Comparison of ENCODE assay signal across 10 mouse cellular contexts in genomic region chr3:9461660-9462059, GRCm38 (mm10).
DNase-seq lines count a peak whose midpoint lies in the region; ATAC-seq lines count a peak whose summit lies in the region.
"Had no signal": no experiment of that assay in that cellular context is flagged by ENCODE, and none has a peak within 500 bp of the region (broad histone marks: within the 10 kb centered on the region; RNA-seq: fewer than 3 reads in every experiment).

No protein-coding gene starts in this region.

- no peaks in the 10 kb centered on the region for H3K36me3 ChIP-seq in kidney, embryonic 14.5 days (ENCODE audit: control insufficient read depth, insufficient read depth, low read length)

- DNase-seq in kidney, postnatal 14 days: peak; percentile 10
- peak; percentile 21 for DNase-seq in fat pad, adult 2 months (ENCODE audit: extremely low read depth, low read depth, low spot score)
- DNase-seq in heart, adult 11 months: peak; percentile 95
- DNase-seq in layer of hippocampus, postnatal 14 days (ENCODE audit: low spot score in 2 of 2): peak; percentile 19 to 41
- DNase-seq in frontal cortex, postnatal 10 days (ENCODE audit: low spot score in 2 of 2): no peak
- DNase-seq: right cerebral cortex, postnatal 25 days; thymus, postnatal 4 days had no signal

- no peak overlapping the region for H3K9ac ChIP-seq in kidney, embryonic 14.5 days (ENCODE audit: low read depth, low read length)
- H3K9ac ChIP-seq: limb, embryonic 12.5 days had no signal

- H3K9me3 ChIP-seq in kidney, embryonic 14.5 days (ENCODE audit: control insufficient read depth, low read length): no peaks in the 10 kb centered on the region
- H3K9me3 ChIP-seq: limb, embryonic 12.5 days had no signal

- no peak overlapping the region for H3K4me3 ChIP-seq in kidney, embryonic 14.5 days (ENCODE audit: low read length)
- H3K4me3 ChIP-seq: limb, embryonic 12.5 days had no signal

- H3K4me2 ChIP-seq in kidney, embryonic 14.5 days (replicated peaks; ENCODE audit: low read depth, low read length): no peak overlapping the region
- H3K4me2 ChIP-seq: limb, embryonic 12.5 days had no signal

- ATAC-seq in kidney, embryonic 14.5 days (ENCODE audit: low FRiP score, low TSS enrichment): no peak
- no peak for ATAC-seq in megakaryocyte progenitor cell, adult 5-6 weeks (replicated peaks; ENCODE audit: poor library complexity)

- H3K27ac ChIP-seq in kidney, embryonic 14.5 days (ENCODE audit: low read depth, low read length): no peak overlapping the region
- H3K27ac ChIP-seq: limb, embryonic 12.5 days had no signal

- 83% methylated on average over 5 of the region's 5 CpGs for WGBS in kidney, embryonic 14.5 days

- H3K27me3 ChIP-seq in kidney, embryonic 14.5 days (ENCODE audit: control insufficient read depth, insufficient read depth, low read length): no peaks in the 10 kb centered on the region
- H3K27me3 ChIP-seq: limb, embryonic 12.5 days had no signal

- H3K4me1 ChIP-seq in kidney, embryonic 14.5 days (ENCODE audit: control insufficient read depth, insufficient read depth, low read length): no peaks in the 10 kb centered on the region

Comparison
In these comparisons a context has a peak if more than half of its experiments do, and no peak if none do; other contexts are left out.
1. DNase-seq: peak in kidney, postnatal 14 days (single experiment), fat pad, adult 2 months (single experiment), heart, adult 11 months (single experiment) and layer of hippocampus, postnatal 14 days (2 of 2); none in frontal cortex, postnatal 10 days (0 of 2).